Mouse (Mus musculus) embryonic facial prominence, embryonic 11.5 days (tissue): ENCODE measurements around the gene Car12. TPM values are rescaled to one million over a fixed set of nuclear protein-coding genes. Genes with fewer than 3 reads are reported as not detected.
"Not testable (repeated sequence)": the region's sequence is repeated elsewhere in the genome, so short reads cannot be mapped to it uniquely, and the experiment has no call there.

ENCODE experiments used
- ATAC-seq: fragments of 200-750 bp; cut with Nextera tagmentation; replicated peaks from 2 replicates; pipeline ENCODE4 v1.8.0; 2017; ENCODE audit warnings: low read depth; ENCODE audit not compliant: insufficient number of reproducible peaks, low FRiP score, low TSS enrichment
- DNase-seq: peaks from one replicate; pipeline ENCODE4 v3.0.0-alpha.2; 2015; ENCODE audit warnings: low spot score
- H3K27ac ChIP-seq: fragments of 300-500 bp; sonication (generic); replicated peaks from 2 replicates; pipeline ENCODE4 v1.5.1; 2014; ENCODE audit warnings: mild to moderate bottlenecking, low read depth, low read length, control low read depth
- H3K27me3 ChIP-seq: fragments of 300-500 bp; sonication (generic); 2 replicates; pipeline ENCODE4 v1.6.1; 2014; ENCODE audit warnings: mild to moderate bottlenecking, low read length, moderate library complexity, mixed read lengths; ENCODE audit not compliant: control insufficient read depth, insufficient read depth
- H3K36me3 ChIP-seq: fragments of 300-500 bp; sonication (generic); replicated peaks from 2 replicates; pipeline ENCODE4 v1.6.1; 2014; ENCODE audit warnings: low read depth, mild to moderate bottlenecking, low read length, moderate library complexity, mixed read lengths; ENCODE audit not compliant: control insufficient read depth, insufficient read depth
- H3K4me1 ChIP-seq: fragments of 300-500 bp; sonication (generic); 2 replicates; pipeline ENCODE4 v1.6.1; 2014; ENCODE audit warnings: low read length, mixed read lengths; ENCODE audit not compliant: control insufficient read depth, insufficient read depth
- H3K4me2 ChIP-seq: fragments of 300-500 bp; sonication (generic); 2 replicates; pipeline ENCODE4 v1.6.1; 2014; ENCODE audit warnings: low read depth, mild to moderate bottlenecking, control low read depth, low read length, moderate library complexity
- H3K4me3 ChIP-seq: fragments of 300-500 bp; sonication (generic); 2 replicates; pipeline ENCODE4 v1.5.1; 2014; ENCODE audit warnings: low read depth, low read length, control low read depth
- H3K9ac ChIP-seq: fragments of 300-500 bp; sonication (generic); replicated peaks from 2 replicates; pipeline ENCODE4 v1.6.1; 2014; ENCODE audit warnings: mild to moderate bottlenecking, control low read depth, low read length
- H3K9me3 ChIP-seq: fragments of 300-500 bp; sonication (generic); replicated peaks from 2 replicates; pipeline ENCODE4 v1.6.1; 2016; ENCODE audit warnings: mild to moderate bottlenecking, low read length, inconsistent platforms, mixed read lengths; ENCODE audit not compliant: control insufficient read depth
- WGBS: fragments of 180-500 bp; shearing (Covaris S2); extraction: QIAGEN DNeasy Blood & Tissue Kit; methylation state at CpG from one replicate; pipeline ENCODE4 v1.1.7; 2014; 5-methylcytosine and 5-hydroxymethylcytosine counted together
- polyA plus RNA-seq: library from polyadenylated mRNA; unstranded; fragments of >200 nt; fragmentation: Nextera tagmentation; extraction: Ambion mirVana; gene quantifications from 2 replicates; pipeline ENCODE4 v1.2.1, GENCODE M21; 2014

Gene Car12
- polyA plus RNA-seq, 1 experiment from 2014 or later: 2.3 TPM

DNA sequence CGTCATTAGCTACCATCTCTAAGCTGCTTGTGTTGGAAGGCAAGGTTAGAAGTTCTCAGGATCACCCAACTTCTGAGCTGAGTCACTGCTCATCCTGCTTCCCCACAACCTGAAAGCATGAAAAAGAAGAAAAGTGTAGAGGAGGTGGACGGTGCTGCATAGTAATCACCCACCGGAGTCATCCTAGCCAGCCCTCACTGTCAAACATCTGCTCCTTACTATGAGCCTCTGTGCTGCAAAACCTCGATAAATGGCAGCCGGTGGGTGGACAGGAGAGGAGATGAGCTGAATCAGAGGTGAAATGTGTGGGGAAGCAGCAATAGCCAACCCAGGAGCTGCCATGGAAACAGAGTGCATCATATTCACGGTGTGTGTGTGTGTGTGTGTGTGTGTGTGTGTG lies 39.4 kb downstream of the Car12 start:
- WGBS: 81% methylated on average over 6 of the region's 6 CpGs
- ATAC-seq: no peak
- Histone ChIP-seq H3K9ac (no peak overlapping the region), H3K36me3 (no peaks in the 10 kb centered on the region), H3K4me2 (no peak overlapping the region), H3K9me3 (no peaks in the 10 kb centered on the region), H3K27me3 (no peaks in the 10 kb centered on the region), H3K27ac (no peak overlapping the region), H3K4me1 (no peaks in the 10 kb centered on the region), H3K4me3 (no peak overlapping the region)
- no peak for DNase-seq

DNA sequence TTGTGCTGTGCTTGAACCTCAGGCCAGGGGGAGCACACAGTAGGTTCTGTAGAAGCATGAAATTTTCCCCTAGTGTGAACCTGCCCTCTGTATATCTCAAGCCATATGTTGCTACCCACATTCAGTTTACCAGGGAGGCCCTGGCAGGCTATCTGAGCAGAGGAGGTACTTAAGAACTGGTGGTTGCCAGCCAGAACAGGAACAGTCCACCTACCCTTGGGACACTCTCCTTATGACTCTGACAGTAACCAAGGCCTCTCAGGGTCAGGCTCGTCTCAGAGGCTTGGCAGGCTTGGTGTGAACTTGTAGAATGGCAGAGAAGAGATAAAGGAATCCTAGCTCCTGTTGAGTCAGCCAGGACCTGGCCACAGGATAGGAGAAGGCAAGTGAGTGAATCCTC lies 47.5 kb downstream of the Car12 start:
- ATAC-seq (no peak), DNase-seq (no peak)
- WGBS: 52% methylated on average over 1 of the region's 1 CpGs
- Histone ChIP-seq H3K27ac (no peak overlapping the region), H3K9ac (no peak overlapping the region), H3K36me3 (no peaks in the 10 kb centered on the region), H3K27me3 (no peaks in the 10 kb centered on the region), H3K4me1 (no peaks in the 10 kb centered on the region), H3K4me3 (no peak overlapping the region), H3K9me3 (no peaks in the 10 kb centered on the region), H3K4me2 (no peak overlapping the region)

DNA sequence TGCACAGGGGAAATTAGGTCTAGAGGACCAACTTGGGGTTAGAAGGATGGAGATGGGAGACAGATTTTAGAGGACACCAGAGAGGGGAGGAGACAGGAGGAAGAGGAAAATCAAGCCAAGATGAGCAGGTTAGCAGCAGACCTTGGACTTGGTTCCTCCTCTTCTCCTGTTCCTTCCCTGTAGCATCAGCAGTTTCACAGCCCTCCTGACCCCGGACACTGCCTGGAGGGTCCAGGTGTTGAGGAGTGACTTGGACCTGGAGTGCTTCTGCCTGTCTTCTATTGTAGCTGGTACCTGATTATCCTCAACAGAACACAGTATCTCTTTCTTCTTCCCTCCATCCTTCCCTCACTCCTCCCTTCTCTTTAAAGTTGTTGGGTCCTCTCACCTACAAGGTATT lies 55.2 kb downstream of the Car12 start:
- WGBS: 89% methylated on average over 1 of the region's 1 CpGs
- H3K27me3 ChIP-seq: no peaks in the 10 kb centered on the region
- H3K27ac ChIP-seq: no peak overlapping the region
- DNase-seq: no peak
- H3K36me3 ChIP-seq: no peaks in the 10 kb centered on the region
- no peak overlapping the region for H3K4me2 ChIP-seq
- H3K9ac ChIP-seq: no peak overlapping the region
- H3K4me1 ChIP-seq: no peaks in the 10 kb centered on the region
- no peaks in the 10 kb centered on the region for H3K9me3 ChIP-seq
- no peak for ATAC-seq
- H3K4me3 ChIP-seq: no peak overlapping the region

DNA sequence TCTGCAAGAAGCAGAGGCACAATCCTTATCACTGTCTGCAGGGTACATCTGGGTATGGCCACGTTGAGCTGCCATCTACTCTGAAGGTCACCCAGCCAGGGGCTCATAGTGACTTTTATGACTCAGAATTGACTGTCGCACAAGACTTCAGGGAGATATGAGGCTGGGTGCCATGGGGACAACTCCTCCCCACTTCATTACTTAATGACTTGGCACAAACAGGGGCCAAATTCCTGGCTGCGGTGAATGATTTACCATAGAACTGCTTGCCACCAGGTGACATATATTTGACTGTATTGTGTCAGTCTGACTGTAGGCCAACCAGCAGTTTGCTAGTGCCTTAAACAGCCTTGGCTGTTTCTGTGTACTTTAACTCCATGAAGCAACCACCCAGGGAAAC lies 55.8 kb downstream of the Car12 start:
- Histone ChIP-seq H3K4me3 (no peak overlapping the region), H3K9ac (no peak overlapping the region), H3K36me3 (no peaks in the 10 kb centered on the region), H3K4me2 (no peak overlapping the region), H3K27ac (no peak overlapping the region), H3K27me3 (no peaks in the 10 kb centered on the region), H3K9me3 (no peaks in the 10 kb centered on the region), H3K4me1 (no peaks in the 10 kb centered on the region)
- DNase-seq (no peak), ATAC-seq (no peak)
- WGBS: 87% methylated on average over 3 of the region's 3 CpGs

DNA sequence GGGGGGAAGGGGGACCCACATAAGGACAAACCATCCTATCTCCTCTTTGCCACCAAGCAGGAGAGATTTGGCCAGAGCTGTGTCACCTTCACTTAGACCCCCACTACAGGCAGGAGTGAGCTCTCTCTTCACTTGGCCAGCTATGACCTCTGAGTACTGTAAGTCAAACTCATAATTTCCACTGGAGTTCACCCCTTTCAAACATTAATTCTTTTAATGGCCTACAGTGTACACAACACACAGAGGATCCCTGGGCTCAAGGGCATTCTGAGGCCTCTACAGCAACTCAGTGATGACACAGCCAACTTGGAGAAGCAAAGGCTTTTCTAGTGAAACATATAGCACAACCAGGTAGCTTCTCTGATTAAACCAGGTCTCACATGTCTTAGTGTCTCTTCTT lies 57.2 kb downstream of the Car12 start:
- Histone ChIP-seq H3K36me3 (no peaks in the 10 kb centered on the region), H3K4me1 (no peaks in the 10 kb centered on the region), H3K4me2 (no peak overlapping the region), H3K9ac (no peak overlapping the region), H3K27ac (no peak overlapping the region), H3K27me3 (no peaks in the 10 kb centered on the region), H3K4me3 (no peak overlapping the region), H3K9me3 (no peaks in the 10 kb centered on the region)
- ATAC-seq (no peak), DNase-seq (no peak)

DNA sequence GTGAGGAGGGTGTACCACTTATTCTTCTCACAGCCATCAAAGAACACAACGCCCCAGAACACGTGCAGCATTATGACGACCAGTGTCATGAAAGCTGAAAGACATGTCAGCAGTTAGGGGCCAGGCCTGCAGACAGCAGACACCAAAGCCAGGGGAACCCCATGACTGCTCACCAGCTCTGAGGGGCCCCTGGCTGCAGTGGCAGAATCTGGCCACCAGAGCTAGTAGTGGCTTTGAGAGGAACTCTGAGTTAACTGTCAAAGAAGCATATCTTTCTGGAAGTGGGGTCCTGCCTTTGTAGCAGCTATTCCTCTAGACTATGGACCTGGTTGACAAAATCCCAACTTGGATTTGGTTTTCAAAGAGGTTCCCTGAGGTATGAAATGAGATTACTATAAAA lies 71.1 kb downstream of the Car12 start:
- H3K4me1 ChIP-seq, H3K27ac ChIP-seq, H3K9me3 ChIP-seq, H3K4me3 ChIP-seq, H3K4me2 ChIP-seq, H3K27me3 ChIP-seq, H3K36me3 ChIP-seq, H3K9ac ChIP-seq, ATAC-seq, DNase-seq: not testable (repeated sequence)
- WGBS: no CpG with 5 or more reads among the region's 3 CpGs

DNA sequence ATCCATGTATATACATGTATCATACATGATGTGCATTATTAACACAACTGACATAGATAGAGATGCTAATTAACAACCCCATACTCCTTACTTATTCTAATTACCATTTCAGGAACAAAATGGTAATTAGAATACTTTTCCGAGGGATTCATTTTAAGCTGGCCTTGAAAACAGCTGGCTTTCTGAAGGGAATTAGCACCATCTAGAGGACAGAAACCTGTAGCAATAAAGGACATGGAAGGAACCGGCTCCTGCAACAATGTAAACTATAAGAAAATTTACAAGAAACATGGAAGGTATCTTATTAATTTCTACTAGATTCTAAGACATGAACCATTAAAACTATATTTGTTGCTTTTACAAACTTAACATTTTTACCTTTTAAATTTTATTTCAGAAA lies 74.3 kb downstream of the Car12 start:
- WGBS: 8% methylated on average over 2 of the region's 2 CpGs

DNA sequence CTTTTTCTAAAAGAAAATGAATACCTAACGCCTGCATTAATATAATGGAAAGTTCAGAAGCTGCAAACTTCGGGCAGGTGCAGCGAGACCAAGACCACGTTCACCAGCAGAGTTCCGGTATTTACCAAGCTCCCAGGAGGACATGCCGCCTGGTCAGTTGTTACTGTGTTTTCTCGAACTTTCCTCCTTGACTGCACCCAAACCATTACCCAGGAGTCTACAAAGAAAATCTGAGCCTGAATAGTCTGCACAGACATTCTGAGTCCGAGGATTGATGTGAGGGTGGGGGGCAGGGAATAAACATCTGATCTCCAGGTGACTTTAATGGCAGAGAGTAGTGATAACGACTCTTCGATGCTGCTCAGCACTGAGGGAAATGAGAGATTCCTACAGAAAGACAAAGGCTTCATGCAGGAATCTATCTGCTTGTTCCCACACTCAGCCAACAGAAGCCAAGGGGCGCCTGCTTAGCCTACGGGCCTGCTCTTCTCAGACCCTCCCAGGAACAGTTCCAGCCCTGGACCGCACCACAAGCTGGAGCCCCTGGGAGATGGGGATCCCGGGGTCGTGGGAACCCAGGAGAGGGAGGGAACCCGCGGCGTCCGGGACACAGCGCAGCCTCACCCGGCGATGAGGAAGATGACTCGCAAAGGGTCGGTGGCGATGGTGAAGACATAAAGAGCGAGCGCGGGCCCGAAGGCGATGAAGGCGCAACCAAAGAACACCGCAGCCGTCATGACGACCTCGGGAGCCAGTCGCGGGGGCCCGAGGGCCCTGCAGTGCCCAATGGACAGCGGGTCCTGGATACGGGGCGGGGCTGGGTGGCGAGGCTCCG lies 81.4 kb downstream of the Car12 start:
- WGBS: under 1% methylated on average over 43 of the region's 43 CpGs
- Histone ChIP-seq H3K9ac (peak overlapping the region; percentile 73), H3K4me1 (no peaks in the 10 kb centered on the region), H3K4me3 (peak overlapping the region; percentile 60), H3K27me3 (no peaks in the 10 kb centered on the region), H3K9me3 (no peaks in the 10 kb centered on the region), H3K4me2 (peak overlapping the region; percentile 71), H3K27ac (0 out of 2 replicates have a peak overlapping the region, but pooled peaks have one; percentile 8), H3K36me3 (no peaks in the 10 kb centered on the region)
- ATAC-seq: peak; percentile 97
- no peak for DNase-seq

More for the DNA sequence above, 74.3 kb downstream of the Car12 start:
- Histone ChIP-seq H3K36me3 (no peaks in the 10 kb centered on the region), H3K4me2 (no peak overlapping the region), H3K27me3 (no peaks in the 10 kb centered on the region), H3K4me3 (no peak overlapping the region), H3K27ac (no peak overlapping the region), H3K9ac (no peak overlapping the region), H3K9me3 (no peaks in the 10 kb centered on the region), H3K4me1 (no peaks in the 10 kb centered on the region)
- no peak for ATAC-seq
- DNase-seq: peak; percentile 76
